Mouse (Mus musculus): ENCODE measurements around the gene Olfr807. TPM values are rescaled to one million over a fixed set of nuclear protein-coding genes. Genes with fewer than 3 reads are reported as not detected.

The Olfr807 gene
- not detected in 2 replicates for polyA plus RNA-seq (2014; fragmentation: Nextera tagmentation; extraction: Ambion mirVana)

- H3K27me3 ChIP-seq (ENCODE audit: control insufficient read depth, insufficient read depth, low read length), result no peaks in the 10 kb centered on the region
- H3K27ac ChIP-seq (ENCODE audit: low read length), result no peak within 1 kb of the TSS
- H3K4me1 ChIP-seq (ENCODE audit: control insufficient read depth, insufficient read depth, low read length), result no peaks in the 10 kb centered on the region
- H3K9ac ChIP-seq (replicated peaks; ENCODE audit: low read depth, low read length), result no peak within 1 kb of the TSS
- no peak within 1 kb of the TSS for H3K4me2 ChIP-seq (replicated peaks; ENCODE audit: low read depth, low read length)
- no peaks in the 10 kb centered on the region for H3K9me3 ChIP-seq (ENCODE audit: control insufficient read depth, low read depth, low read length)
- 87% methylated on average over 1 of the region's 1 CpGs for WGBS
- no peak within 1 kb of the TSS for H3K4me3 ChIP-seq (ENCODE audit: low read depth, low read length)
- ATAC-seq (ENCODE audit: insufficient number of reproducible peaks, insufficient read depth, low FRiP score, low read depth), result no peak
- no peaks in the 10 kb centered on the region for H3K36me3 ChIP-seq (ENCODE audit: control insufficient read depth, insufficient read depth, low read length)
Observed at GRCm38 (mm10) chr10:129757693-129758092, at the start of gene Olfr807. Olfr807 (minus strand) TSS chr10:129757793.

GRCm38 (mm10) chr10:129804296-129804695, 46.7 kb upstream of the Olfr807 start, which contains the start of gene Olfr811:
Olfr811 (minus strand) TSS chr10:129804396.
- H3K9me3 ChIP-seq (ENCODE audit: control insufficient read depth, low read depth, low read length), result no peaks in the 10 kb centered on the region
- H3K4me3 ChIP-seq (ENCODE audit: low read depth, low read length), result no peak within 1 kb of the TSS
- no peaks in the 10 kb centered on the region for H3K27me3 ChIP-seq (ENCODE audit: control insufficient read depth, insufficient read depth, low read length)
- H3K36me3 ChIP-seq (ENCODE audit: control insufficient read depth, insufficient read depth, low read length), result no peaks in the 10 kb centered on the region
- ATAC-seq (ENCODE audit: insufficient number of reproducible peaks, insufficient read depth, low FRiP score, low read depth), result no peak
- no peak within 1 kb of the TSS for H3K4me2 ChIP-seq (replicated peaks; ENCODE audit: low read depth, low read length)
- H3K9ac ChIP-seq (replicated peaks; ENCODE audit: low read depth, low read length), result no peak within 1 kb of the TSS
- WGBS, result 82% methylated on average over 4 of the region's 4 CpGs
- no peaks in the 10 kb centered on the region for H3K4me1 ChIP-seq (ENCODE audit: control insufficient read depth, insufficient read depth, low read length)
- H3K27ac ChIP-seq (ENCODE audit: low read length), result no peak within 1 kb of the TSS

GRCm38 (mm10) chr10:129794817-129795216, 37.2 kb upstream of the Olfr807 start, which contains the start of gene Olfr810:
Olfr810 (minus strand) TSS chr10:129794917.
- Histone ChIP-seq H3K27me3 (ENCODE audit: control insufficient read depth, insufficient read depth, low read length) (no peaks in the 10 kb centered on the region), H3K4me1 (ENCODE audit: control insufficient read depth, insufficient read depth, low read length) (no peaks in the 10 kb centered on the region), H3K4me3 (ENCODE audit: low read depth, low read length) (no peak within 1 kb of the TSS), H3K36me3 (ENCODE audit: control insufficient read depth, insufficient read depth, low read length) (no peaks in the 10 kb centered on the region), H3K9me3 (ENCODE audit: control insufficient read depth, low read depth, low read length) (no peaks in the 10 kb centered on the region), H3K9ac (replicated peaks; ENCODE audit: low read depth, low read length) (no peak within 1 kb of the TSS), H3K27ac (ENCODE audit: low read length) (no peak within 1 kb of the TSS), H3K4me2 (replicated peaks; ENCODE audit: low read depth, low read length) (no peak within 1 kb of the TSS)
- ATAC-seq (ENCODE audit: insufficient number of reproducible peaks, insufficient read depth, low FRiP score, low read depth), result no peak

- Histone ChIP-seq H3K36me3 (ENCODE audit: control insufficient read depth, insufficient read depth, low read length) (no peaks in the 10 kb centered on the region), H3K4me2 (replicated peaks; ENCODE audit: low read depth, low read length) (no peak overlapping the region), H3K9ac (replicated peaks; ENCODE audit: low read depth, low read length) (no peak overlapping the region), H3K27ac (ENCODE audit: low read length) (no peak overlapping the region), H3K4me1 (ENCODE audit: control insufficient read depth, insufficient read depth, low read length) (no peaks in the 10 kb centered on the region), H3K9me3 (ENCODE audit: control insufficient read depth, low read depth, low read length) (no peaks in the 10 kb centered on the region), H3K27me3 (ENCODE audit: control insufficient read depth, insufficient read depth, low read length) (no peaks in the 10 kb centered on the region), H3K4me3 (ENCODE audit: low read depth, low read length) (no peak overlapping the region)
- no peak for ATAC-seq (ENCODE audit: insufficient number of reproducible peaks, insufficient read depth, low FRiP score, low read depth)
Observed at GRCm38 (mm10) chr10:129778123-129778522, 20.5 kb upstream of the Olfr807 start.

- Histone ChIP-seq H3K27ac (ENCODE audit: low read length) (no peak within 1 kb of the TSS), H3K36me3 (ENCODE audit: control insufficient read depth, insufficient read depth, low read length) (no peaks in the 10 kb centered on the region), H3K4me3 (ENCODE audit: low read depth, low read length) (no peak within 1 kb of the TSS), H3K9me3 (ENCODE audit: control insufficient read depth, low read depth, low read length) (no peaks in the 10 kb centered on the region), H3K9ac (replicated peaks; ENCODE audit: low read depth, low read length) (no peak within 1 kb of the TSS), H3K27me3 (ENCODE audit: control insufficient read depth, insufficient read depth, low read length) (no peaks in the 10 kb centered on the region), H3K4me1 (ENCODE audit: control insufficient read depth, insufficient read depth, low read length) (no peaks in the 10 kb centered on the region), H3K4me2 (replicated peaks; ENCODE audit: low read depth, low read length) (no peak within 1 kb of the TSS)
- ATAC-seq (ENCODE audit: insufficient number of reproducible peaks, insufficient read depth, low FRiP score, low read depth), result no peak
Observed at GRCm38 (mm10) chr10:129774338-129774737, 16.7 kb upstream of the Olfr807 start, which contains the start of gene Olfr809. Olfr809 (plus strand) TSS chr10:129774638.

GRCm38 (mm10) chr10:129765182-129765581, 7.6 kb upstream of the Olfr807 start, which contains the start of gene Olfr808:
Olfr808 (plus strand) TSS chr10:129765482.
- no peak within 1 kb of the TSS for H3K4me2 ChIP-seq (replicated peaks; ENCODE audit: low read depth, low read length)
- no peak within 1 kb of the TSS for H3K4me3 ChIP-seq (ENCODE audit: low read depth, low read length)
- no peak for ATAC-seq (ENCODE audit: insufficient number of reproducible peaks, insufficient read depth, low FRiP score, low read depth)
- no peaks in the 10 kb centered on the region for H3K4me1 ChIP-seq (ENCODE audit: control insufficient read depth, insufficient read depth, low read length)
- H3K36me3 ChIP-seq (ENCODE audit: control insufficient read depth, insufficient read depth, low read length), result no peaks in the 10 kb centered on the region
- 87% methylated on average over 1 of the region's 1 CpGs for WGBS
- H3K9ac ChIP-seq (replicated peaks; ENCODE audit: low read depth, low read length), result no peak within 1 kb of the TSS
- no peaks in the 10 kb centered on the region for H3K9me3 ChIP-seq (ENCODE audit: control insufficient read depth, low read depth, low read length)
- no peaks in the 10 kb centered on the region for H3K27me3 ChIP-seq (ENCODE audit: control insufficient read depth, insufficient read depth, low read length)
- no peak within 1 kb of the TSS for H3K27ac ChIP-seq (ENCODE audit: low read length)

GRCm38 (mm10) chr10:129741821-129742220, 15.8 kb downstream of the Olfr807 start, which contains the start of gene Olfr806:
Olfr806 (minus strand) TSS chr10:129741921.
- no peak for ATAC-seq (ENCODE audit: insufficient number of reproducible peaks, insufficient read depth, low FRiP score, low read depth)
- no peaks in the 10 kb centered on the region for H3K36me3 ChIP-seq (ENCODE audit: control insufficient read depth, insufficient read depth, low read length)

GRCm38 (mm10) chr10:129729275-129729674, 28.3 kb downstream of the Olfr807 start, which contains the start of gene Olfr805:
Olfr805 (minus strand) TSS chr10:129729375.
- 90% methylated on average over 2 of the region's 2 CpGs for WGBS
- ATAC-seq (ENCODE audit: insufficient number of reproducible peaks, insufficient read depth, low FRiP score, low read depth), result no peak
- Histone ChIP-seq H3K36me3 (ENCODE audit: control insufficient read depth, insufficient read depth, low read length) (no peaks in the 10 kb centered on the region), H3K4me3 (ENCODE audit: low read depth, low read length) (no peak within 1 kb of the TSS), H3K9ac (replicated peaks; ENCODE audit: low read depth, low read length) (no peak within 1 kb of the TSS), H3K9me3 (ENCODE audit: control insufficient read depth, low read depth, low read length) (no peaks in the 10 kb centered on the region), H3K27me3 (ENCODE audit: control insufficient read depth, insufficient read depth, low read length) (no peaks in the 10 kb centered on the region), H3K4me2 (replicated peaks; ENCODE audit: low read depth, low read length) (no peak within 1 kb of the TSS), H3K27ac (ENCODE audit: low read length) (no peak within 1 kb of the TSS), H3K4me1 (ENCODE audit: control insufficient read depth, insufficient read depth, low read length) (no peaks in the 10 kb centered on the region)

More at GRCm38 (mm10) chr10:129741821-129742220, 15.8 kb downstream of the Olfr807 start, which contains the start of gene Olfr806:
- Histone ChIP-seq H3K4me3 (ENCODE audit: low read depth, low read length) (no peak within 1 kb of the TSS), H3K9me3 (ENCODE audit: control insufficient read depth, low read depth, low read length) (no peaks in the 10 kb centered on the region), H3K27me3 (ENCODE audit: control insufficient read depth, insufficient read depth, low read length) (no peaks in the 10 kb centered on the region), H3K4me2 (replicated peaks; ENCODE audit: low read depth, low read length) (no peak within 1 kb of the TSS), H3K27ac (ENCODE audit: low read length) (no peak within 1 kb of the TSS), H3K9ac (replicated peaks; ENCODE audit: low read depth, low read length) (no peak within 1 kb of the TSS), H3K4me1 (ENCODE audit: control insufficient read depth, insufficient read depth, low read length) (no peaks in the 10 kb centered on the region)

All from stomach, embryonic 14.5 days (tissue).